Mouse (Mus musculus) ES-Bruce4 (cell line): ENCODE measurements around the gene Plau.

Source experiments
- CTCF ChIP-seq: IDR thresholded peaks from one replicate; pipeline ENCODE4 v1.8.1; 2011; ENCODE audit warnings: low read depth, low read length
- EP300 ChIP-seq: IDR thresholded peaks from 2 replicates; pipeline ENCODE4 v1.6.1; 2011; ENCODE audit warnings: low read depth, low read length; ENCODE audit not compliant: insufficient read depth
- POLR2A ChIP-seq: IDR thresholded peaks from one replicate; pipeline ENCODE4 v1.8.1; 2011; ENCODE audit warnings: low read length; ENCODE audit not compliant: insufficient read depth

GRCm38 (mm10) chr14:20845577-20846088 is 9.2 kb downstream of the Plau start:
- no peak for TF ChIP-seq CTCF
- TF ChIP-seq POLR2A = no peak
- TF ChIP-seq EP300 = no peak
